Mouse (Mus musculus) heart, embryonic 13.5 days (tissue): ENCODE measurements at regions not wholly inside any gene's neighbourhood (a gene's known extent, or its start where the extent isn't known, plus 50 kb on each side); places are given as distances from the start of the nearest gene placed in this dataset.
A peak's percentile ranks its signal among the peaks of the same experiment; 100 is the strongest.

ENCODE experiments used
- ATAC-seq: fragments of 200-750 bp; cut with Nextera tagmentation; 2 replicates; pipeline ENCODE4 v1.8.0; 2017; ENCODE audit warnings: moderate TSS enrichment; ENCODE audit not compliant: insufficient number of reproducible peaks, low FRiP score, low TSS enrichment; ENCODE audit errors: extremely low read depth
- H3K27ac ChIP-seq: fragments of 300-500 bp; sonication (generic); replicated peaks from 2 replicates; pipeline ENCODE4 v1.5.1; 2015; ENCODE audit warnings: moderate library complexity, mild to moderate bottlenecking, inconsistent platforms
- H3K27me3 ChIP-seq: fragments of 300-500 bp; sonication (generic); replicated peaks from 2 replicates; pipeline ENCODE4 v1.6.1; 2015; ENCODE audit warnings: mild to moderate bottlenecking, inconsistent platforms
- H3K36me3 ChIP-seq: fragments of 300-500 bp; sonication (generic); 2 replicates; pipeline ENCODE4 v1.6.1; 2015; ENCODE audit warnings: mild to moderate bottlenecking, inconsistent platforms
- H3K4me1 ChIP-seq: fragments of 300-500 bp; sonication (generic); 2 replicates; pipeline ENCODE4 v1.6.1; 2015; ENCODE audit warnings: inconsistent platforms
- H3K4me2 ChIP-seq: fragments of 300-500 bp; sonication (generic); 2 replicates; pipeline ENCODE4 v1.6.1; 2015; ENCODE audit warnings: inconsistent platforms, mild to moderate bottlenecking, moderate library complexity
- H3K4me3 ChIP-seq: fragments of 300-500 bp; sonication (generic); 2 replicates; pipeline ENCODE4 v1.5.1; 2015; ENCODE audit warnings: moderate library complexity, mild to moderate bottlenecking, inconsistent platforms
- H3K9ac ChIP-seq: fragments of 300-500 bp; sonication (generic); 2 replicates; pipeline ENCODE4 v1.6.1; 2015; ENCODE audit warnings: inconsistent platforms, mild to moderate bottlenecking, moderate library complexity
- H3K9me3 ChIP-seq: fragments of 300-500 bp; sonication (generic); 2 replicates; pipeline ENCODE4 v1.6.1; 2016; ENCODE audit warnings: inconsistent platforms
- WGBS: fragments of 180-500 bp; shearing (Covaris S2); methylation state at CpG from one replicate; pipeline ENCODE4 v1.1.7; 2015; ENCODE audit warnings: mixed read lengths; 5-methylcytosine and 5-hydroxymethylcytosine counted together

DNA sequence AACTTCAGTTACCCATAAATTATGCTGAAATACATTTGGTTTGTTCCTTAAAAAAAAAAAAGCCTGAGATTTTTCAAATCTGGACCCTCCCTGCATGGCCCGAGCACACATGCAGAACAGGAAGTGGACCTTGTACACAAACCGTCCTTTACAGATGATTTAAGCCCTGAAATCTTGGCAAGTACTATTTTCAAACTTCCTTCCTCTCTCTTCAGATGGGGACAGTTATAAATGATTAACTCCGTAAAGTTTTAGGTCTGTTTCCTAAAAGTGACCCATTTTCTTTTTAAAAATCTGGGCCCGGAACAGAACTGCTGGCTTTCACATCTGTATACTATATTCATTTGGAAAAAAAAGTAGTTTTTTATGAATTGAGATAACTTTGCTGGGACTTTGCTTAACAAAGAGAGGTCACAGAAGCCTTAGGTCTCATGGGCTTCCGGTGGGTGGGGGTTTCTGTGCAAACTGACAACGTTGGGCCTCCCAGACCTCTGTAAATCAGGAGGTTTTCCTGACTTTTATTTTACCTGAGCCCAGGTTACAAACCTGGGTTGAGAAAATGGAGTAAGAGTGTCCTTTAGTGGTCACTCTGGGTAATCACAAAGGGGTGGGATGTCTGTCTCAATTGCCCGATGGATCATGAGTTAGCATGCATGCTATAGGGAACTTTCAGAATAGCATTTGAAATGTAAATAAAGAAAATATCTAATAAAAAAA is 368.4 kb downstream of the Ankrd50 start:
- H3K4me1 ChIP-seq, result peaks cover 7% of the 10 kb centered on the region; the same call in 1 of the 2 replicates
- H3K27me3 ChIP-seq, result no peaks in the 10 kb centered on the region
- H3K4me2 ChIP-seq, result no peak overlapping the region
- 44% methylated on average over 7 of the region's 7 CpGs for WGBS
- no peak for ATAC-seq
- 0 out of 2 replicates have a peak overlapping the region, but pooled peaks have one; percentile 5 for H3K27ac ChIP-seq
- H3K36me3 ChIP-seq, result no peaks in the 10 kb centered on the region
- no peak overlapping the region for H3K9ac ChIP-seq
- H3K9me3 ChIP-seq, result no peaks in the 10 kb centered on the region
- H3K4me3 ChIP-seq, result no peak overlapping the region

DNA sequence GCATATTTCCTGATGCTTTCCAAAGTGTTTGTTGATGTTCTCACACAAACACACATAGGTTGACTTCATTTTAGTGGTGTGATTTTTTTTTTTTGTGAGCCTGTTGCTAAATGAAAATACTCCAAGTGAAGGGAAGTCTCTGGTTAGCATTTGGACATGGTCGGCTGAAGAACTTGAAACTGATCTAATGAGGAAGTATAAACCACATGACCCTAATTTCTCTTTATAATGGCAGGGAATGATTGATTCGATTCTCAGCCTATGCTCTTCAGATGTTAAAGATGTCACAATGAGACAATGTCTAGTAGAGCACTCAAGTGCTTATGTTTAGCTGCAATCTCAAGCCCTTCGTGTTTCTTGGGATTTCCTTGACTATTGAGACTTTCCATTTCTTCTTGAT is 372.1 kb downstream of the Ankrd50 start:
- no peak for ATAC-seq
- no peak overlapping the region for H3K4me3 ChIP-seq
- H3K9ac ChIP-seq, result no peak overlapping the region
- peaks cover 7% of the 10 kb centered on the region; the same call in 1 of the 2 replicates for H3K4me1 ChIP-seq
- no peak overlapping the region for H3K4me2 ChIP-seq
- no peaks in the 10 kb centered on the region for H3K9me3 ChIP-seq
- no peak overlapping the region for H3K27ac ChIP-seq
- WGBS, result 66% methylated on average over 3 of the region's 3 CpGs
- H3K36me3 ChIP-seq, result no peaks in the 10 kb centered on the region
- H3K27me3 ChIP-seq, result no peaks in the 10 kb centered on the region

DNA sequence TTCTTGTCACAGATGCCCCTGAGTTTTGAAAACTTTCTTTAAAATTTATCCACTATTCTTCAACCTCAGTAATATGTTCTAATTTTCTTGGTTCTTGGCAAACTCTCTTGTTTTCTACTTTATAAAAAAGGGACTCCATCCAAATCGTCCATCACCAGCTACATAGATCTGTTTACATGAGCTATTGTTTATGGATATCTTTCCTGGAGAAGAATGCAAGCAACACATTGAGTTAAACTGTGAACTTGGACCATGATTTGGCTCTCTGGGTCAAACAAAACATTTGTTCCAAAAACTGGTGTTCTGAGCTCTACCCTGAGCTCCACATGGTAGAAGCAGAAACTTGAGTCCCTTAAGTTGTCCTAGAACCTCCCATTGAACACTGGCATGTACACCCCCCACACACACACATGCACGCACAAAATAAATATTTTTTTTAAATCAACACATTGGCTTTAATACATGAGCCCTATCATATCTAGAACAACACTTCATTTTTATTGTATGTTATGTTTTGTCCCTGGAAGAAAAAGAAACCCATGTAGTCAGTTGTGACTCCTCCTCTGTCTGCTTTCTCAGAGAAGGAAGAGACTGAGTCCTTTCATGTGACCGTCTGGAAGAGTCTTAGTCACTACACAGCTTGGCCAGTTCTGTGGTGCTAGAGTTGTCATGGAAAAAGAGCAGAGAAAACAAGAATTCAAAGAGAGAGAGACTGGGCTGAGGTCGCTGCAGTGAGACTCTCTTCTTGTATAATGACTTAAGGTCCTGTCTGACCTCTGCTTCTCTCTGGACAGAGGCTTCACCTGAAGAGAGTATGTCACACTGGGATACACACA is 379.4 kb downstream of the Ankrd50 start:
- no peak for ATAC-seq
- Histone ChIP-seq H3K27me3 (no peaks in the 10 kb centered on the region), H3K4me3 (no peak overlapping the region), H3K9ac (no peak overlapping the region), H3K9me3 (no peaks in the 10 kb centered on the region), H3K4me2 (no peak overlapping the region), H3K36me3 (no peaks in the 10 kb centered on the region), H3K27ac (no peak overlapping the region), H3K4me1 (no peaks in the 10 kb centered on the region)
- 64% methylated on average over 4 of the region's 4 CpGs for WGBS

DNA sequence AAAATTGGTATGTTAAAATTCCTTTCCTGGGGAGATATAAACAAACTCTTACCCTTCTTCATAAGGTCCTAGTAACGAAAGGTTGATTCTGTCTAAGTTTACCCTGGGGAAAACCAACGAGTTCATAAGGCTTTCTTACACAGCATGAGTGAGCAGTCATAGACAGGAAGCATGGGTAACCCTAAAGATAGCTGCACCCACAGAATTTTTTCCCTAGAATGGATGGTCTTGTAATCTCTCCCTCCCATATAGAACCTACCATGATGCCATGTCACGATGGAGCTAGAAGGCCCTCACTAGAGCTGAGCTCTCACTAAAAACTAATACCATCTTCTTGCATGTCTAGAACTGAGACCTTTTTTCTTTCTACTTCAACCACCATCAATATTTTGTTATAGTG is 380.1 kb upstream of the Gm5148 start:
- H3K9me3 ChIP-seq, result no peaks in the 10 kb centered on the region

DNA sequence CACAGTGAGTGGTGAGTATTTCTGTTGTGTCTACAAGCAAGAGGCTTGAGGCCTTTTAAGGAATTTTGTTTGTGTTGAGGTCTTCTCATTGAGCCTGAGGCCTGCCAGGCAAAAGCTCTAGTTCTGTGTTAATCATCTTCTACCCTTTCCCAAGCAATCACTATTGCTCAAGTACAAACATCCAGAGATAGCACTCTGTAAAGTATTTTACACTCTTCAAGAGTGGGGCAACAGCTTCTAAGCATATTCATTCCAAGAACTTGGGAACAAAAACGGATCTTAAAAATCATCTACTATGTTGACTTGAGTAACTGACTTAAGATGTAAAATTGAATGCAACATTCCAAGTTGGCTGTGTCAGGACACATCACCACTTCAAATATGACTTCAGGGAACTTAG is 378.7 kb upstream of the Gm5148 start:
- H3K9me3 ChIP-seq, result no peaks in the 10 kb centered on the region
- no peaks in the 10 kb centered on the region for H3K4me1 ChIP-seq
- no peak overlapping the region for H3K9ac ChIP-seq
- H3K27ac ChIP-seq, result no peak overlapping the region
- 77% methylated on average over 1 of the region's 1 CpGs for WGBS
- no peaks in the 10 kb centered on the region for H3K27me3 ChIP-seq
- no peak overlapping the region for H3K4me3 ChIP-seq
- no peak for ATAC-seq
- no peaks in the 10 kb centered on the region for H3K36me3 ChIP-seq
- H3K4me2 ChIP-seq, result no peak overlapping the region

More for the DNA sequence above, 380.1 kb upstream of the Gm5148 start:
- Histone ChIP-seq H3K27me3 (no peaks in the 10 kb centered on the region), H3K4me3 (no peak overlapping the region), H3K9ac (no peak overlapping the region), H3K4me2 (no peak overlapping the region), H3K4me1 (no peaks in the 10 kb centered on the region), H3K36me3 (no peaks in the 10 kb centered on the region), H3K27ac (no peak overlapping the region)
- no peak for ATAC-seq
- 71% methylated on average over 3 of the region's 3 CpGs for WGBS

DNA sequence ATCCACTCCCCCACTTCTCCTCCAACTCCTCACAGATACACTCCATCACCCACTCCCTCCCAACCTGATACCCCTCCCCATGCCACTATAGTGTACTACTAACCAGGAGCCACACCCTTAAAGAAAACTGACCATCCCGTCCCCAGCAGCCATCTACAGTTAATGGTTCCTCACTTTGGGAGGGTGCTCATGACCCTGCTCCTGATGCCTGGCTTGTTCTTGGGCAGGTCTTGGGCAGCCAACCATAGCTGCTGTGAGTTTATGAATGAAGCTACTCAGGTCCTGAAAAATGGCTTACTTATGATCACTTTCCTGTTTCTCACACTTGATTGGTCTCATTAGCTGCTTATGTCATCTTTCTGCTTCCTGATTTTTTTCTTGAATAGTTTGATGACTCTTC is 377.9 kb upstream of the Gm5148 start:
- Histone ChIP-seq H3K4me1 (no peaks in the 10 kb centered on the region), H3K9me3 (no peaks in the 10 kb centered on the region), H3K27ac (no peak overlapping the region), H3K4me2 (no peak overlapping the region), H3K27me3 (no peaks in the 10 kb centered on the region), H3K36me3 (no peaks in the 10 kb centered on the region), H3K4me3 (no peak overlapping the region), H3K9ac (no peak overlapping the region)
- ATAC-seq, result no peak
- WGBS, result 59% methylated on average over 1 of the region's 1 CpGs

DNA sequence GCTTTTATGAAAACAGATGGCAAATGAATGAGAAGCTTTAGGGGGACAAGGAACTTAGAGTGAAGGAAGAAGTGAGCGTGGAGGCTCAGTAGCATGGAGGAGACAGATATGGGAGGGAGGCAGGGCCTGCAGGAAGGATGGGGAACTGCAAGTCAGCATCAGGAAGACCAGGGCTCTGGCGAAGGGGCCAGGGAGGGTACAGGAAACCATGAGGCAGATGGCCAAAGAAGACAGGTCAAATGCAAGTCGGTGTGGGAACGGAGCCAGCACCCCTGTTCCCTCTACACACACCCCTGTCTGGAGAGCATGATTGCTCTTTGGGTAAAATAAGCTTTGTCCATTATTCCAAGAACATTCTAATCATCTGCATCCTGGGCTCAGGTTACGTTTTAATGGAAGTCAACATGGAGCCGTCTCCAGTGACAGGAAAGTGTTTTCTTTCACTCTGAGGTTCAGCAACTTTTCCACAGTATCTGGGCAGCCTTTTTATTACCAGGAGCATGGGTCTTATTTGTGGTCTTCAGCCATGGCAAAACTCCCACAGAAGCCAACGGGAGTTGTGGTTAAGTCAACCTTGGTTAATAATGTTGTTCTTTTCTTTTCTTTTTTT is 370.2 kb upstream of the Gm5148 start:
- H3K36me3 ChIP-seq, result no peaks in the 10 kb centered on the region
- no peaks in the 10 kb centered on the region for H3K27me3 ChIP-seq
- WGBS, result 57% methylated on average over 7 of the region's 7 CpGs
- ATAC-seq, result no peak
- H3K9ac ChIP-seq, result no peak overlapping the region
- no peak overlapping the region for H3K27ac ChIP-seq
- H3K4me3 ChIP-seq, result no peak overlapping the region
- no peaks in the 10 kb centered on the region; the same call in 1 of the 2 replicates for H3K9me3 ChIP-seq
- H3K4me1 ChIP-seq, result 0 out of 2 replicates have a peak, but pooled peaks cover 3% of the 10 kb centered on the region
- H3K4me2 ChIP-seq, result no peak overlapping the region

DNA sequence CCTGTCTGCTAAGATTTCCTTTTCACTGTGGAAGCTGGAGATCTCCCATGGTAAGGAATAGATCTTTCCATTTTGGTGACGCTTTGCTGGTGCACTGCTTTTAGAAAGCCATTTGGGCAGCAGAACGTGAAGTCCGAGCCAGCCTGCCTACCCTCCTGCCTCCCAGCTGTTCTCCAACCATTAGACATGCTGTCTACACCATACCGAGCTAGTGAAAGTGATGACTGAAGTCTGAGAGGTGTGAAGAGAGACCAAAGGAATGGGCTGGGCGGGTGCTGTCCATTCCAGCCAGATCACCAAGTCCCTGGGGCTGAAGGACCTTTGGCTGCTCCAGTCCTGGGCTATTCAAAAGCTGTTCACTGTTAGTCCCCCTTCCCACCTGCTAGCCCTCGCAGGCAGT is 360.3 kb upstream of the Gm5148 start:
- Histone ChIP-seq H3K9ac (no peak overlapping the region), H3K27ac (no peak overlapping the region), H3K36me3 (no peaks in the 10 kb centered on the region), H3K4me3 (no peak overlapping the region), H3K9me3 (no peaks in the 10 kb centered on the region), H3K27me3 (no peaks in the 10 kb centered on the region), H3K4me1 (no peaks in the 10 kb centered on the region; the same call in 1 of the 2 replicates), H3K4me2 (no peak overlapping the region)
- ATAC-seq, result no peak
- WGBS, result 17% methylated on average over 6 of the region's 6 CpGs

DNA sequence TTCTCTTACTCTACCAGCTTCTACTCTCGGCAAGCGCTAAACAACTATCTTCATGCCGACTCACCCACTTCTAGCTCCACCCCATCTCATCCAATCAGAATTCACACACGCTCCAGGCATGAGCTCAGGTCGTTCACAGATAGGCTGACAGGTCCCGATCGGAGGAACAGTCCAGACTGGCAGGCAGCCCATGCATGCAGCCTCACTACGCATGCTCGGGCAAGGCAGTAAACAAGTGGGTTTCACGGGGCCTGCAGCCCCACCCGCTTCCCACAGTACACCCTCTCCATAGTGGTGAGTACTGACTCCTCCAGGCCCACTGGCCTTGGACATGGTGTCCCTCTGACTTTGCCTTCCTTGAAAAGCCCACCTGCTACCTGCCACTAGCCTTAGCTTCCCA is 358.1 kb upstream of the Gm5148 start:
- H3K27ac ChIP-seq, result no peak overlapping the region
- ATAC-seq, result no peak
- no peaks in the 10 kb centered on the region; the same call in 1 of the 2 replicates for H3K4me1 ChIP-seq
- H3K4me2 ChIP-seq, result peak overlapping the region; percentile 30; the same call in 1 of the 2 replicates
- no peaks in the 10 kb centered on the region for H3K36me3 ChIP-seq
- no peaks in the 10 kb centered on the region for H3K27me3 ChIP-seq
- no peak overlapping the region for H3K9ac ChIP-seq
- H3K9me3 ChIP-seq, result no peaks in the 10 kb centered on the region
- no peak overlapping the region; the same call in 1 of the 2 replicates for H3K4me3 ChIP-seq
- WGBS, result 63% methylated on average over 11 of the region's 11 CpGs

DNA sequence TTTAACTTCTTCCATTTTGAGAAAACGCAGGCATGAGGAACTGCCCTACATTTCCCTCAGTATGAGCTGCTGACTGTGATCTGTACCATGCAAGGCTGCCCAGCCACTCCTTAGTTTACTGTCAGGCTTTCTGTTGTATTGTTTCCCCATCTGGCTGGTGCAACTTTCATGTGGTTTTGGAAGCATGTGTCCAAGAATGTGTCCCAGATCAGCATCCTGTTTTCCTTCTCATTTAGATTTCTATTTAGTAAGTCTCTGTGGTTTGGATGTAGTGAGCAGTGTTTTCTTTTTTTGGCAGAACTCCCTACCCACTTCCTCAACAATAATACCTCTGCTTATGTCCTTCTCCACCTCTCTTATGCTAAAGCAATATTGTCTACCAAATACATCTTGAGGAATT is 352.5 kb upstream of the Gm5148 start:
- Histone ChIP-seq H3K27me3 (no peaks in the 10 kb centered on the region), H3K36me3 (no peaks in the 10 kb centered on the region), H3K4me2 (no peak overlapping the region), H3K27ac (no peak overlapping the region), H3K9me3 (0 out of 2 replicates have a peak, but pooled peaks cover 4% of the 10 kb centered on the region), H3K9ac (no peak overlapping the region), H3K4me1 (no peaks in the 10 kb centered on the region), H3K4me3 (no peak overlapping the region)
- no peak for ATAC-seq
- 77% methylated on average over 1 of the region's 1 CpGs for WGBS

DNA sequence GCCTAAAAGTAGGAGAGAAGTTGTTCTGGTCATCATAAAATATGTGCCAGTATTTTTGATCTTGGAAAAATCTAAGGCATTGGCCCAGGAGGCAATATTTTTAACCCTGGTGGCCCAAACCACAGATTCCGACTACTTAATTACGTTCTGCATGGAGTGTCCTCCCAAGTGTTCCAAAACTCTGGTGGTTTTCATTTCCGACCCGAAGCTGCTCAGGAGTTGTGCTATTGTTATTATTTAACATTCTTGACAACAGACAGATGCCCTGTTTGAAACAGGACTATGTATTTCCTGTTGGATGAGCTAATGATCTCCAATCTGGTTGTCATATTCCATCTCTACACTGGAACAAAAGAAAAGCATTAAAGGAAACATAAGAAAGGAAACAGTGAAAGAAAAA is 349.7 kb upstream of the Gm5148 start:
- Histone ChIP-seq H3K4me2 (no peak overlapping the region), H3K36me3 (no peaks in the 10 kb centered on the region), H3K27me3 (no peaks in the 10 kb centered on the region), H3K4me1 (no peaks in the 10 kb centered on the region), H3K27ac (no peak overlapping the region), H3K4me3 (no peak overlapping the region), H3K9ac (no peak overlapping the region), H3K9me3 (0 out of 2 replicates have a peak, but pooled peaks cover 4% of the 10 kb centered on the region)
- no peak for ATAC-seq
- WGBS, result 76% methylated on average over 4 of the region's 4 CpGs
